Mouse (Mus musculus) retina, adult 2 months (tissue): Measurements from ENCODE around the gene Sh3d19.

Source experiments
- DNase-seq: peaks from one replicate; pipeline ENCODE4 v3.0.0-alpha.2; 2012; ENCODE audit warnings: low read depth, low spot score

Gene Sh3d19

GRCm38 (mm10) chr3:86028658-86029375 is 57.9 kb downstream of the Sh3d19 start:
- no peak for DNase-seq

GRCm38 (mm10) chr3:86030566-86030965 is 59.7 kb downstream of the Sh3d19 start:
- DNase-seq, result no peak

GRCm38 (mm10) chr3:86033455-86034090 is 62.7 kb downstream of the Sh3d19 start:
- no peak for DNase-seq

- DNase-seq, result no peak
These were observed 67.1 kb downstream of the Sh3d19 start for GRCm38 (mm10) chr3:86037926-86038484.

- DNase-seq, result no peak
These were observed 67.7 kb downstream of the Sh3d19 start for GRCm38 (mm10) chr3:86038648-86039047.

- no peak for DNase-seq
These were observed 69.6 kb downstream of the Sh3d19 start for GRCm38 (mm10) chr3:86040286-86041201.

- no peak for DNase-seq
These were observed 76.9 kb downstream of the Sh3d19 start for GRCm38 (mm10) chr3:86047686-86048408.

GRCm38 (mm10) chr3:86049041-86049440 is 78.1 kb downstream of the Sh3d19 start:
- DNase-seq, result no peak

GRCm38 (mm10) chr3:86056678-86057077 is 85.8 kb downstream of the Sh3d19 start:
- DNase-seq, result no peak

- DNase-seq, result no peak
These were observed 86.7 kb downstream of the Sh3d19 start for GRCm38 (mm10) chr3:86057436-86058095.

GRCm38 (mm10) chr3:86069646-86070250 is 98.8 kb downstream of the Sh3d19 start:
- no peak for DNase-seq

- no peak for DNase-seq
These were observed 99.9 kb downstream of the Sh3d19 start for GRCm38 (mm10) chr3:86070799-86071198.

- DNase-seq, result no peak
These were observed 101.2 kb downstream of the Sh3d19 start for GRCm38 (mm10) chr3:86072066-86072465.

- no peak for DNase-seq
These were observed 102.0 kb downstream of the Sh3d19 start for GRCm38 (mm10) chr3:86072889-86073288.

- no peak for DNase-seq
These were observed 104.7 kb downstream of the Sh3d19 start for GRCm38 (mm10) chr3:86075593-86075992.

GRCm38 (mm10) chr3:86076511-86077283 is 105.8 kb downstream of the Sh3d19 start:
- no peak for DNase-seq

- DNase-seq, result no peak
These were observed 112.1 kb downstream of the Sh3d19 start for GRCm38 (mm10) chr3:86083051-86083450.

- DNase-seq, result no peak
These were observed 114.1 kb downstream of the Sh3d19 start for GRCm38 (mm10) chr3:86085001-86085400.

GRCm38 (mm10) chr3:86087872-86088271 is 117.0 kb downstream of the Sh3d19 start:
- no peak for DNase-seq
